Mouse (Mus musculus) left cerebral cortex, postnatal 10 days (tissue): Measurements from ENCODE around the gene Gimap9. TPM values are rescaled to one million over a fixed set of nuclear protein-coding genes. Genes with fewer than 3 reads are reported as not detected.

Experiments used
- DNase-seq, 2 experiments: peaks; one replicate each; pipeline ENCODE4 v3.0.0; 2021 to 2022; ENCODE audit warnings: low spot score in 2 of 2, mixed read lengths in 1 of 2; ENCODE audit errors: extremely low spot score in 1 of 2
- intact Hi-C: fragments of 180-260 bp; cut with DNase I; formaldehyde crosslinking; loops from one replicate; pipeline ENCODE4 v1.15.1; 2025
- total RNA-seq, 2 experiments: library from RNA; stranded (reverse); gene quantifications; 2 replicates each; pipeline ENCODE4 v1.2.3; 2021

The Gimap9 gene
- total RNA-seq: 1 to 10 TPM; 1.2 to 1.4 TPM

DNA sequence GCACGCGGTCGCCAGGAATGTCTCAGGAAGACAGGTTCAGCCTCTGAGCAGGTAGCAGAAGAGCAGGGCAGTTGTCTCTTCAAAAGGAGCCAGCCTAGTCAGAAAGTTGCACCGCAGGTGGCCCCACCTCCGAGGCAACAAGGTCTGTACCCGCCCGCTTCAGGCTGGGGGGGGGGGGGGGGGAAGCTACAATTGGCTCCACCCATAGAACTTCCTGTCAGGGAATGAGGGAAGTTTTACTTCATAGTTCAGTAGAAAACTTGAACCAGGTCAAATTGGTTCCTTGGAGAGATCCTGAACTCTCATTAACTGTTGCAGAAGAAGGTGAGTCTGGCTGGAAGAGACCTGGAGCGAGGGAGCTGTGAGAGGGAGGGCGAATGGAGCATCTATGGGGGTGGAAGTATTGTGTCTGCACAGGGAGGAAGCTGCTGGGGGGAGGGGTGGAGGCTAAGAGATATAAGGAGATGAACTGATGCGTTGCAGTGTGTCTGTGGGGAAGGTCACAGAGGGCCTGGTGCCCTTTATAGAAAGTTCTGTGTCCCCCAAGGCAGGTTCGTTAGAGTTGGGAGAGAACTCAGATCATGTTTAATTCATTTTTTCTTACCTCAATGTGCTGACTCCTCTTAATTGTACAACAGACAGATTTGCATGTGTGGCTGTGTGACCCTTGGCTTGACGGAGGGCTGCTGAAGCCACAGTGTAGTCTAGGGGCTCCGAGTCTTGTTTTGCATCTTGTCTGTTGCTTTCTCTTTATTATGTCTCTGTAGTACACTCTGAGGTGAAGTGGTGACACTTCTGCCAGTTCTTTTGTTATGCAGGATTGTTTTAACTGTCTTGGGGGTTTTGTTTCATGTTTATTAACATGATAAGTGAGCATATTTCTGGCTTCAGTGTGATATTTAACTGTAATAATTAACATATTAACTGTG, at the start of gene Gimap9:
Gene Gimap9 (plus strand): TSS at position 199 of the 929 bp plus-strand sequence.
- intact Hi-C loops: no loop called here
- peak in 1 of 2 experiments; percentile 36 for DNase-seq

GRCm38 (mm10) chr6:48626464-48626863, 49.5 kb upstream of the Gimap9 start, which contains the start of gene AI854703:
Gene AI854703, plus strand, starts transcription at chr6:48626764.
- DNase-seq: no peak
- intact Hi-C loops: no loop called here

DNA sequence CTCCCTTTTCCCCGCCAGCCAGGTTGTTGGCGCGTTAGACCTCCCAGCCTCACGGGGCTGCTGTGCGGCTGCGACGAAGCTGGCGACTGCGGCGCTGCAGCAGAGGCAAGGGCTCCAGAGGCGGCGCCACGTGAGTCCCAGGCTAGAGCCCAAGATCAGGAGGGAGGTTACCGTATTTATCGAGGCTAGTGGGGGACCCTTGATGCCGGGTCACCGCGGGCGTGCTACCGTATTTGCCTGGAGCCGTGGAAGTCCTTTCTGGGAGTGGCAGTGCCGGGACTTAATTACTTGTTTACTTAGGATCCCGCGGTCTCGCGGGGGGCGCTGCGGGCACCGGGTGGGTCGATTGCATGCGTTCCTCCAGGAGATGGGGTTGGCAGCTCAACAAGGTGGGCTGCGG, 48.9 kb upstream of the Gimap9 start:
- intact Hi-C loops: no loop called here
- peak; percentile 51 to 72 for DNase-seq

- intact Hi-C loops: no loop called here
- no peak for DNase-seq
These were observed 48.4 kb upstream of the Gimap9 start for GRCm38 (mm10) chr6:48627511-48627924.

DNA sequence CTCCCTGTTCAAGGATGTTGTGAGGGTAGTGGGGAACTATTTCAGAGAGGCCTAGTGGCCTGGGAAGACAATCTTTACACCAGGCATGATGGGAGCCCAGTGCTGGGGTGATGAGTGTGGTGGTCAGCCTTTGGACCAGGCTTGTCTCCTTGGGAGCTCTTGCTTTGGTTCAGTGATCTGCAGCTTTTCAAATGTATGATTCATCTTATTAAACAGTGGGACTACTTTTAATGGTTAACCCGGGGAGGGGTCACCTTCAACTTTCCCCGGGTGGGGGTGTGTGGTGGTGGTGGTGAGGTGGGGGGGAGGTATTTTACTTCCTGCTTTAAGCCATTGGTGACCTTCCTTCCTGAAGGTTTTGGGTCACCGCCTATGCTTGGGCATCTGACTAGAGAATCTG, 47.6 kb upstream of the Gimap9 start:
- intact Hi-C loops: no loop called here
- no peak for DNase-seq

GRCm38 (mm10) chr6:48628808-48629660, 46.9 kb upstream of the Gimap9 start:
- intact Hi-C loops: no loop called here
- DNase-seq: peak; percentile 41 to 68

GRCm38 (mm10) chr6:48629661-48630034, 46.3 kb upstream of the Gimap9 start:
- no peak for DNase-seq
- intact Hi-C loops: loop anchor here (5.0 kb wide), 2 partner anchors 37 to 87 kb away; partner anchors contain the start of genes Gm44965 and Repin1

GRCm38 (mm10) chr6:48630831-48631230, 45.1 kb upstream of the Gimap9 start:
- intact Hi-C loops: loop anchor here (5.0 kb wide), 2 partner anchors 39 to 89 kb away; partner anchors contain the start of genes Gm44965 and Repin1

DNA sequence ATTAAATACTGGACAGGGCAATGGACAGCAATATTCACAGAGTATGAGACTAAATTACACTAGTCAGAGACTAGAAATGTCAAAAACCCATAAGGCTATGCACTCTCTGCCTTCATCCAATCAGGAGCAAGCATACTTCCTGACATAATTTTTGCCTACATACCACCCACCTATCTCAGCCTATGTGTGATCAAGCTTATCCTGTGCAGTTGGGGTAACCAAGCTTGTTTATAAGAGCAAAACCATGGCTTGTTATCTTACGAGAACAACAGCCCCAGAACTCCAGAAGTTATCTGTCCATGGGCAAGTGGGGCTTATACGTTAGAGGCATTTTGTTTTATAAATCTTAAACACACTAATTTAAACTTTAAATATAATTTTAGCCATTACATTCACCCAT, 40.8 kb upstream of the Gimap9 start:
- no peak for DNase-seq
- intact Hi-C loops: loop anchor here (5.0 kb wide), 1 partner anchor 458 kb away; no protein-coding TSS in a partner anchor

More at GRCm38 (mm10) chr6:48630831-48631230, 45.1 kb upstream of the Gimap9 start:
- no peak for DNase-seq

DNA sequence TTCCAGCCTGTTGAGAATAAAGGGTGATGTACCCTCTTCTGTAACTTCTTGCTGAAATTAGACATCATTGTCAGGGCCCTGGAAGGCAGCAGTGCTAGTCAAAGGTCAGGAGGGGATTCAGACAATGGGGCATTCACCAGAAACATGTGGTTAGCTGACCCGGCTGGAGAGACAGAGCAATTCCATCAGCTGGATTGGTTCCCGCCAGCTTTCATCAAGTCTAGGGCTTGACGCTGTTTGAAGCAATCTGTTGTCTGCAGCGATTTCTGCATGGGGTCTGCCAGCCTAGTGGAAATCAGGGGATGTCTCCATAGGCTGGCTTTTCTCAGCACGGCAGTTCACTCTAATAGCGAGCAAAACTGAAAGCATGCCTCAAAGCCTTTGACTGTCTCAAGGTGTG, 39.4 kb upstream of the Gimap9 start:
- DNase-seq: no peak
- intact Hi-C loops: loop anchor here (5.0 kb wide), 1 partner anchor 459 kb away; no protein-coding TSS in a partner anchor

DNA sequence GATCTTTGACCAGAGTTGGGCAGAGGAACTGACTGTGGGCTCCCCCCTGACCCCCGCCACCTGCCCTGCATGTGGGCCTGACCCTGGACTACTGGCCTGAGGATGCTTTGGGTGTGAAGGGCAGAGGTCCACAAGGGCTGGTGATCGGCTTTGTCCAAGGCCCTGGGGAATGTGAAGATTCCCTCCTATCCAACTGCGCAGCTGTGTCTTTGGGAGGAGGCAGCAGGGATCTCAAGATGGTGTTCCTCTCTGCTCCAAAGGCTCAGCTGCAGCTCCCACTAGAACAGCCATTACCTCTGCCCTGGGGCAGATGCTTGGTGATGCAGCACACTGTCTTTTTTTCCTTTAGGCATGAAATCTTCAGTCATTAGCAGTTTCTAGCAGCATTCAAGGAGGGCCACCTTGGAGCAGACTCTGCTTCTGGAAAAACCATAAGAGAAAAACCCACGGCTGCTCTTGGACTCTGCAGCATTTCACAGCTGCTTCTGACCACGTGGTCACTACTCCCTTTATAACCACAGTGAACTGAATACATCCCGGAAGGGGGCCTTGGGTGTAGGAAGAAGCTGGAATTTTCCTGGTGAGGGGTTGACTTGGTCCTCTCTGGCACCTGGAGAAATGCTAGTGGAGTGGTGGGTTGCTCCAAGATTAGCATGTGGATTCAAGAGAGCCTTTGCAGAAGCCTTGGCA, 38.0 kb upstream of the Gimap9 start:
- DNase-seq: no peak
- intact Hi-C loops: loop anchor here (5.0 kb wide), 1 partner anchor 461 kb away; no protein-coding TSS in a partner anchor

DNA sequence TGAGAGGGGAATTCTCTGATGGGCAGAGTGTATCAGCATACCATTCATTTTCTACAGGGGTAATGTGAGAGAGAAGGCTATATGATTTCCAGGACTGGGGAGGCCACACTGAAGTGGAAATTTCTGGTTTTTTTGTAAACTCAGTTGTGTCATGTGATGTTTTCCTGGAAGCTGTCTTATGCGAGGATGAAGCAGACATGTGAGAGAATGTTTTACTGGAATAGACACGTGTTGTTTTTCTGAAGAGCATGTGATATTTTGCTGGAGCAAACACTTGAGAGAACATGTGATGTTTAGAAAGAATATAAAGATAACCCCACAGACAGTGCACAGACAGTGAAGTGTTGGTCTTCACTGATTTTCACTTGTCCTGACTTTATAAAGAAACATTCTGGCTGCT, 37.4 kb upstream of the Gimap9 start:
- DNase-seq: no peak
- intact Hi-C loops: loop anchor here (5.0 kb wide), 1 partner anchor 461 kb away; no protein-coding TSS in a partner anchor

- intact Hi-C loops: no loop called here
- DNase-seq: no peak
These were observed 34.5 kb upstream of the Gimap9 start for GRCm38 (mm10) chr6:48641391-48641790.

- DNase-seq: peak in 1 of 2 experiments; percentile 51
- intact Hi-C loops: no loop called here
These were observed 33.1 kb upstream of the Gimap9 start for GRCm38 (mm10) chr6:48642764-48643292.

DNA sequence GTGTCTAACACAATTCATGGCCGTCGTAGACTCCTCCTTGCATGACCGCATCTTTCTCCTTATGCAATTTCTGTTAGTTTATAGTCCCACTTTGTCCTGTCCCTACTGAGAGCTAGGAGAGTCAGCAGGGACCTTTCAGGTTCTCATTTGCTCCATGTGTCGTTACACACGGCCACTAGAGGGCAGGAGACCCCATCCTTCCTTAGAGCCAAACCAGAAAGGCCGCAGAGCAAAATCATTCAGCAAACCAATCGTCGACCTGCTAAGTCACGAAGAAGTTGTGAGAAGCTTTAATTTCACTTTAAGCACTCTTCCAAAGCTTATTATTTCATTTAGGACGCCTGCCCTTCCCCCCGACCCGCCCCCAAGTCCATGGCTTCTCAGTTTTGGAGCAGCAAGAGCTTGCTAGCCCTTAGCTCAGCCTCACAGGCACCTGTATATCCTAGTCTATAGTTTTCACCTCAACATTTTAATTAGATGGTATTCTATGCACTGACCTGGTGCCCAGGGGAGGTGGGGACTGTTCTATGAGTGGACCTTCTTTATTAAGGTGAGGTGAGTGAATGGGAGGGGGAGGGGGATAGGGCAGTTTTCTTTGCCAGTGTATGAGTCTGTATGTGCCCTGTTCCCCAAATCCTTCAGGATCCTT, 30.1 kb upstream of the Gimap9 start:
- intact Hi-C loops: loop anchor here (2.0 to 5.0 kb wide), 2 partner anchors 127 to 312 kb away; no protein-coding TSS in a partner anchor

GRCm38 (mm10) chr6:48646309-48646690, 29.6 kb upstream of the Gimap9 start:
- intact Hi-C loops: loop anchor here (5.0 kb wide), 1 partner anchor 311 kb away; no protein-coding TSS in a partner anchor
- DNase-seq: no peak

More for the DNA sequence above, 30.1 kb upstream of the Gimap9 start:
- DNase-seq: peak; percentile 59 to 73

DNA sequence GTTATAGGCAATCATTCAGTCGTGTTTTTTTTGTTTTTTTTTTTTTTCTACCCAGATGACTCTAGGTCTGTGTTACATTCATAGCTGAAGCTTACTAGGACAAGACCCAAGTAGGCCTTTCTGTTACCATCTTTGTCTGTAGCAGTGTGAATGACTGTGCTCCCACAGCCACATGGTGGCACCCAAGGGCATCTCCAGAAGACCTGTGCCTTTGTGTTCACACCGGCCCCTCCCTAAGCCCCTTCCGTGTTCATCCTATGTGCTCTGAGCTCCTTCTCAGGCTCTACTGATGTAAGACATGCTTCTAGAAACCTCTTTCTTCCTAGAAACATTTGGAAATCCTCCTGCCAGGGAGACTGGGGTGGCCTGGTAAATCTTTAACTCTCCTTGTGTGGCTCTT, 28.9 kb upstream of the Gimap9 start, which contains the start of gene Gimap8:
Gene Gimap8 (plus strand): TSS at position 240 of the 400 bp plus-strand sequence.
- intact Hi-C loops: loop anchor here (5.0 kb wide), 1 partner anchor 310 kb away; no protein-coding TSS in a partner anchor

More for the DNA sequence above, 28.9 kb upstream of the Gimap9 start, which contains the start of gene Gimap8:
- peak in 1 of 2 experiments; percentile 71 for DNase-seq
